Mouse (Mus musculus) retina, adult 2 months (tissue): ENCODE measurements around the gene Dnali1.

ENCODE experiments used
- DNase-seq: peaks from one replicate; pipeline ENCODE4 v3.0.0-alpha.2; 2012; ENCODE audit warnings: low read depth, low spot score

Gene Dnali1

DNA sequence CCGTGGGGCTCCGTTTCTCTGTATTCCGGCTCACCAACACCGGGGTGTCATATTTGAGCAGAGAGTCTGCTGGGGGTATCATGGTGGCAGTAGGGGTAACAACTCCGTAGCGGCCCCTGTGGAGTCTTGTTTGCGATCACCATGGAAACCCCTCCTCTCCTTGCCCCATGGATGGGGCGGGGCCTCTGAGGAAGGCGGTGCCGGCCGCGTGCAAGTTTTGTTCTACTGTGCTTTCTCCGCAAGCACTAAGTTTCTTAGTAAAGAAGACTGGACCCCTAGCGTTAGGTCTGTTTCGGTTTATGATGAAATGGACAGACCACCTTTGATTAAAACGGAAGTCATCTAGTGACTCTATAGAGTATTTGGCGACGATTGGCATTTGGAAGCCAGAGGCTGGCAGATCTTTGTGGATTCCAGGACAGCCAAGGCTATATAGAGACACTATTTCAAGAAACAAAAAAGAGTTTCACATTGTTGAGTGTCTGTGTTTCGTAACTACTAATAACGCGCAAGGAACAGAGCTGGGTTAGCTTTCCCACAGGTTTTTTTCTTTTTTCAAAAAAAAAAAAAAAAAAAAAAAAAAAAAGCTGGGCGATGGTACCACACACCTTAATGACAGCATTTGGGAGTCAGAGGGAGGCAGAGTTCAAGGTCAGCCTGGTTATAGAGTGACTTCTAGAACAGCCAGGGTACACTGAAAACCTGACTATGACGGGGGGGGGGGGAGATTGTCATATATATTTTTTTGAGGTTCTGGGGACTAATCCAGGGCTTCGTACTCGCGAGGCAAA is at the start of gene Dnali1:
TSS of gene Dnali1 (minus strand) at position 187 of the 791 bp plus-strand sequence.
- DNase-seq = no peak

DNA sequence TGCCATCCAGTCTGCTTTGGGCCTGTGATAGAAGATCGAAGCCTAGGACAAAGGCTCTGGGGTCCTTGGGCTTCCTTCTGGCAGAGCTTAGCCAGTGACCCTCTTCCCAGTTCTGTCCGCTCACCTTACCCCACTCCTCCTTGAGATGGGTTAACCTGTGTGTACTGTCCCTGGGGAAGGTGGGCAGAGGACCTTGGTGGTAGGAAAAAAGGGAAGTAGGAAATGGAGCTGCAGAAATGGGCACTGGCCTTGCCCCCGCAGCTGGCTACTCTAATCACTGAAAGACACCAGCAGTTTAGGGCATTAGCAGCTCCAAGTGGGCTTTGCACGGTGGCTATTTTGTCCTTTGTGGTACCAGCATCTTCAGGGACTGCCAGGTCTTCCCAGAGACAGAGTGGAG is 49.6 kb upstream of the Dnali1 start:
- DNase-seq = no peak

DNA sequence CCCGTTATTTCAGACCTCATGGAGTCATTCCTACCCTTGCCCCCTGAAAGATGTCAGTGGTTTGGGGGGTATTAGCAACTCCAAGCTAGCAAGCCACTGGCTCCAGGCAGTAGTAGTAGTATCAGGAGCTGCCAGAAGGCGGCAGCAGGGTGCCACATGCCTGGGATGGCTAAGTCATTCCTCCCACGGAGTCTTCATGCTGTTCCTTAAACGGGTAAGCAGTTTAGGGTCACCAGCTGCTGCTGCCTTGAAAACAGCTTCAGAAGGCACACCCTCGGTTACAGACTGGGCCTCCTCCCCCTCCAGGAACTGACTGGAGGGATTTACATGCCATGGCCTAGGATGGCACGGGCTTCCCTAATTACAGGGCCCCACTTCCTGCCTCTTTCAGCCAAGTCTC is 49.1 kb upstream of the Dnali1 start:
- peak; percentile 20 for DNase-seq

DNA sequence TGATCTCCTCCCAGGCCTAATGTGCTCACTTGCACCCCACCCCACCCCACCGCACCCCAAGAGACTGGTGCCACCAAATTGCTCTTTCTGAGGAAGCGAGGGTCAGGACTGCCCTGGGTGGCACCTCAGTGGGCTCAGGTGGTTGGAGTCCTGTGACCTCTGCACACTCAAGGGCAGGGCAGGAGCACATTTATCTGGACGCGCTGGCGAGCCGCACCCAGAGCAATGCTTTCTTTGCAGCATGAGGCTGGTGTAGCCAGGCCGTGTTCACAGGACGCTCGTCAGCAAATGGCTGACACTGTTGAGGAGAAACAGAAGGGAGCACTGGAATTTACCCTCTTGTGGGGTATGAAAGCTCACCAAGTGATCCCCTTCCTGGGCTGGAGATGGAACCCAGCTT is 39.9 kb upstream of the Dnali1 start:
- no peak for DNase-seq

DNA sequence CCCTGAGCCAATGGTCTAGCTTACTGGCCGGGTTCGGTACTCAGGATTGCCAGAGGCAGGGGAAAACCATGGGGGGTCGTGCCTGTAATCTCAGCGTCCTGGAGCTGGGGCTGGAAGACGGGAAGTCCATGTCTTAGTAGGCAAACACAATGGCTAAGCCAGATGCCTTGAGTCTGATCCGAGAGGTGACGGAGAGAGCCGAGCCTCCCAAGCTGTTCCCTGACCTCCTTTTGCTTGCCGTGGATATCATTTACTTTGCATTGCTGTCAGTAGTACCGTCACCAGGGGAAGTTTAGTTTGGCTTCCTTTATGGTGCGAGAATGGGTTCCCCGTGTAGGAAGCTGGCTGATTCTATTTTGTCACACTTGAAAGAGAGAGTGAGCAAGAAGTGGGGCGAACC is 35.8 kb upstream of the Dnali1 start:
- DNase-seq = no peak

DNA sequence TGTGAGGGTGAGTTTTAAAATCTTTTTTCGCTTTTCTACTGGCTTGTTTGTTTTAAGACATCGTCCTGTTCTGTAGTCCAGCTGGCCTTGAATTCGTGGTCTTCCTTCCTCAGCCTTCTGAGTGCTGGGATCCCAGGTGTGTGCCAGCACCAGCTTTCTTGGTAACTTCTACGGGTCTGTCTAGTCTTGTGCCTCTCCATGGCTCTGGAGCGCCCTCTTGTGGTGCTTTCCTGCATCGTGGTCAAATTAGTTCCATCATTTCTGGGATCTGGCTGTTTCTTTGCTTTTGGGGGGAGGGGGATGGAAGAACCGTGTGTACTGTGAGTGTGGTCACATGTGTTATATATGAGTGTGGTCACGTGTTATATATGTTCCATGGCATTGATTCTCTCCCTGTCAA is 34.0 kb upstream of the Dnali1 start:
- DNase-seq = peak; percentile 59

DNA sequence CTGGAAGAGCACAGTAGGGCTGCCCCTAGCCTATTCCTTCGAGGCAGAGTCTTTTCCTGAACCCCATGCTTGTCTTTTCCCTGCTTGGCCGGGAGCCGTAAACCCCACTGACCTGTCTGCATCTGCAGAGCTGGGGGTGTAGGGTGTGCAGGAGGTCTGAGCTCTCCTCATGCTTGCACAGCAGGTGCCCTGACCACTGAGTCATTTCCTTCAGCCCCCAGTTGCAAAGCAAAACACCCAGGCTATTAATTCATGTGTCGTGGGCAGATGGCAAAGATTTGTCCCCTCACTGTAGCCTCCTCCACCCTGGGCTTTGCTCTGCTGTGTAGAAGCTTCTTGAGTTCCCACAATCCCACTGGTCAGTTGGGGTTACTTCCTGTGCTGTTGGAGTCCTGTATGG is 31.9 kb upstream of the Dnali1 start:
- no peak for DNase-seq

DNA sequence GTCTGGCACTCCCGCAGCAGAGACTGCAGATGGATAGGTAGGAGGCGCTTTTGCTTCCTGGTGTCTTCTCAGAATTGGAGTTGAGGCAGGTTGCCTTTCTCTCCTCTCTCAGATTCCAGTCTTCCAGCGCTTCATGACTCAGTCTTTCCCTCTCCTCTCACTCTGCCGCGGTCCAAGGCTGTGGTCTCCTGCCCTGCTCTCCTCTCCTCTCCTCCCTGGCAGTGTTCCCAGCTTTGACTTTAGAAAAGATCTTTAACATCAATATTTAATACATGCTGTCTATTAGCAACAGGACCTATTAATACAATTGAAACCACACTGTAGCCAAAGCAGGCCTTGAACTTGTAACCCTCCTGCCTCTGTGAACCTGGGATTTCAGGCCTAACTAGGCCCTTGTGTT is 30.6 kb upstream of the Dnali1 start:
- DNase-seq = no peak

DNA sequence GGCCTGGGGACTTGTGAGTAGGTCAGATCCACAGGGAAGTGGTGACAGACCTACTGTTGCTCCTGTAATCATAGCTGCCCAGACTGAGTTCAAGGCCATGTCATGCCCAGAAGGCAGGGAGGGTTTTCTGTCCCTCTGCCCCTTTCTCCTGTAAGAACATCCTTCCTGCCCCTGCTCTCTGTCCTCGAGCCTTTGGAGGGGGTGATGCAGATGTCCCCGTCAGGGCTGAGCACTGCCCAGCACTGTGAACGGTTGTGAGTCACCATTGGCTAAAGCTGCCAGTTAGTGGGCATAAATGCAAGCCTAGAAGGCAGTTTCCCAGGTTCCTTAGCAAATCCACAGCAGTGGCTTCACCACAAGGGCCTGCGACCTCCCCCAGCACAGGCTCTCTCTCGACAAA is 27.5 kb upstream of the Dnali1 start:
- no peak for DNase-seq

DNA sequence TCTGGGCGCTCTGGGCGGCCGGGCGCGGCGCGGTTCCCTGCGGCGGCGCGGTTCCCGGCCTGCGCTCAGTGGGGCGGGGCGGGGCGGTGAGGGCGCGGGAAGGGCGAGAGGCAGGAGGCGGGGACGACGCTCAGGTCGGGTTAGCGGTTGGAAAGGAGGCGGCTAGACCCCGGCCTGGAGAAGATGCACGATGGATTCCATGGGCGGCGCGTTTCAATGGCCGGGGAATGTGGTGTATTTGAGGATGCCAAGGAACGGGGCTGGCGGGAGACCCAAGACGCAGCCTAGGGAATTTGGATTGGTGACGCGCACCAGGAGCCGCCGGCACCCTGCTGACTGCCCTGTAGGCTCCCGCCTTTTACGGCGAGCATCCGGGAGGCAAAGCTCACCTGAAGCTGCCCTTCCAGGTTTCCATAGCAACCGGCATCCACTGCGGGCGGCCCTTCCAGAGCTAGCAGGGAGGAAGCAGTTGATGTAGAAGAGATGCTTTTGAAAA is 19.9 kb upstream of the Dnali1 start:
- no peak for DNase-seq

DNA sequence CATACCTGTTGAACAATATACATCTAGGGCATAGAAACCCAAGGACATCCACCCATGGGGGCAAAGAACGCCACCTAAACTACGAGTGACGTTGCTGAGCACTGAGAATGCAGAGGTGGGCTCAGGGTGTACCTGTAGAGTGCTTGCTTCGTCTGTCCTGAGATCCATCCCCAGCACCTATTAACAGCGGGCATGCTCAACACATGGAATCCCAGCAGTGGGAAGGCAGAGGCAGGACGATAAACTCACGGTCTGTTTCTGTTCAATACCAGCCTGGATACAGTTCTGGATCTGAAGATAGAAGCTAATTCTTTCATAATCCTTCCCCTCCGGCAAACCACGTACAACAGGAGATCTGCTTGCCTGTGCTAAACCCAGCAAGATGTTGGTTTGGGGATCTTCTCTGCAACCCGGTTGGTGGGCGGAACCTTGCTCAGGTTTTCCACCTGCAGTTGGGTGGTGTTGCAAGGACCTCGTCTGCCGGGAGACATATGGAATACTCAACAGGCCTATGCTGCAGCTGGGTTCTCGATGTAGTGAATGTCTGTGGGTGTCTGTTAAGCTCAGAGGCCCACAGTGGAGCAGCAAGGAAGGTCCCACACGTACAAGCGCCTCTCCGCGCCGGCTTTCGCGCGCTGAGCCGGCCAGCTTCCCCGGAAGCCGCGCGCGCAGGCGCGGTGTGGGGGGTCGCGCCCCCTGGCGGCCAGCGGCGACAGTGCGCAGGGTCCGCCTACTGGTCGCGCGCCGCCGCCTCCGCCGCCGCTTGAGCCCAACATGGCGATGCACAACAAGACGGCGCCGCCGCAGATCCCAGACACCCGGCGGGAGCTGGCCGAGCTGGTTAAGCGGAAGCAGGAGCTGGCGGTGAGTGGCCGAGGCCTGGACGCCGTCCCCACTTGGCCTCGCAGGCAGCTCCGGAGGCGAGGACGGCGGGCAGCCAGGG is 19.2 kb upstream of the Dnali1 start, which contains the start of gene Meaf6:
TSS of gene Meaf6 (plus strand) at position 732 of the 943 bp plus-strand sequence.
- peak; percentile 79 for DNase-seq

DNA sequence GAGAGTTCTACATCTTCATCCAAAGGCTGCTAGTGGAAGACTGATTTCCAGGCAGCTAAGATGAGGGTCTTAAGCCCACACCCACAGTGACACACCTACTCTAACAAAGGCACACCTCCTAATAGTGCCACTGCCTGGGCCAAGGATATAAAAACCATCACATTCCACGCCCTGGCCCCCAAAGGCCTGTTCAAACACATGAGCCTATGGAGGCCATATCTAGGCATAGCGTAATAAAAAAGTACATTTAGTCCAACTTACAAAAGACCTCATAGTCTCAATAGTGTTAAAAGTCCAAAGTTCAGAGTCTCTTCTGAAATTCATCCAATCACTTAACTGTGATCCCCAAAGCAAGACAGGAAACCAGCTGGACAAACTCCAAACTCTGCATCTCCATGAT is 13.2 kb upstream of the Dnali1 start:
- DNase-seq = no peak

DNA sequence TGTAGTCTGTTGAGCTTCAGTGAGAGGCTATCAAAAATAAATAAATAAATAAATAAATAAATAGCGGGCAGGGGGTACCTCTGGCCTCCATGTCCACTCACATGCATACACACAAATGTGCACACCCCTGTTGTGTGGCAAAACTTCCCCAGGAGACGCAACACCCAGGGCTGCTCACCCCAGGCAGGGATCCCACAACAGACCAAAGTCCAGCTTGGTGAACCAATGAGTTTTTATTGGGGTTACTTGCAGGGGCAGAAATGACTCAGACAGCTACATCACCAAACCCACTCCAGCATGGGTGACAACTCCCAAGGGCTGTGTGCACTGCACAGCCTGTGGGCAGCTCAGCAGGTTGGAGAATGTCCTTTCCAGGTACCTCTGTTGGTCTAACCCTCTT is 12.2 kb upstream of the Dnali1 start:
- DNase-seq = no peak

DNA sequence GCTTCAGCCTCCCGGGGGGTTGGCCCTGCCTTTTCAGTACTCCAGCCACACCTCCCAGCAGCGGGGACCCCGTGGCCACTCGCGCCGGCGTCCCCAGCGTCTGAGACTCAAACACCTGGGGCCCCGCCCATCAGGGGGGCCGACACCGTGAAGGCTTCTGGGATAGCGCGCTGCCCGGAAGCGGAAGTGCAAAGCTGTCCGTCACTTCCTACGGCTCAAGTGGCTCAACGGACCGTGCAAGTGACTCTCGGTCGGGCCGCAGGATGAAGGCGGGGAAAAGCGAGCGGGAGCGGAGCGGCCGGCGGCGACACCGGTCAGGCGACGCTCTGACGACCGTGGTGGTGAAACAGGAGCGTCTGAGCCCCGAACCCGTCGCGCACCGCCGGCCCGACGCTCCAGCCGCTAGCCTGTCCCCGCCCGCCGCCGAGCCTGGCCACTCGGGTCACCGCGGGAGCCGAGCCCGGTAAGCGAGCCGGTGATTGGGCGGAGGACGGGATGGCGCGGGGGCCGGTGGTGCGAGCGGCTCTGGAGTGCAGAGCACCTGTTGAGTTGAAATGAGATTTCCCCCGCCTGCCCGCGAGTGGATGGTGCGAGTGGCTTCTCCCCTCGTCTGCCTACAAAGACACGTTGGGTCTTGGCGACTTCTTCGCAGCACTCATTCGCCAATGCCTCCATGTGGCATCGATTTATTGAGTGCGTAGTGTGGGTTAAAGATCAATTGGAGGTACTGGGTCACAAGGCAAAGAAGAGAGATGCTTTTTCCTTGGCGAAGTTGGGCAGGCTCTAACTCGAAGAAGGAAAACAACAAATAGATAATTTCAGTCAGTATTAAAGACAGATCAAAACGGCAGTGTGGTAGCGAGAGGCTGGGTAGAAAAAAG is 1.2 kb upstream of the Dnali1 start, which contains the start of gene Snip1:
TSS of gene Snip1 (plus strand) at position 183 of the 881 bp plus-strand sequence.
- DNase-seq = peak; percentile 89

DNA sequence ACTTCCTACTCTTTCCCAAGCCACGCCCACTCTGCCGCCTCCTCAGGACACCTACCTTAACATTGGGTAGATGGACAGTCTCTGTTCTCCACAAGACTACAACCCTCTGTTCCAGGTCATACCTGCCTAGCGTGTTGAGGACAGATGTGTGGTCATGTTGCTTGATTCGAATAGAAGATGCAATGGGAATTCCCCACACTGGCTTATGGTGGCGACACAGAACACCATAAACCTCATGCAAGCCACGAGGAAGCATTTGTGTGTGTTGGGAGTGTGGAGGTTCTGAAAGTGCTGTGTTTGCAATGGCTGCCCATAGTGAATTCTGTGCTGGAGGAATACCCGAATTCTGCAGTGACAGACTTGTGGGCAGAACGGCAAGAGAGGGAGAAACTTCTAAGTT is 1.7 kb downstream of the Dnali1 start:
- no peak for DNase-seq

DNA sequence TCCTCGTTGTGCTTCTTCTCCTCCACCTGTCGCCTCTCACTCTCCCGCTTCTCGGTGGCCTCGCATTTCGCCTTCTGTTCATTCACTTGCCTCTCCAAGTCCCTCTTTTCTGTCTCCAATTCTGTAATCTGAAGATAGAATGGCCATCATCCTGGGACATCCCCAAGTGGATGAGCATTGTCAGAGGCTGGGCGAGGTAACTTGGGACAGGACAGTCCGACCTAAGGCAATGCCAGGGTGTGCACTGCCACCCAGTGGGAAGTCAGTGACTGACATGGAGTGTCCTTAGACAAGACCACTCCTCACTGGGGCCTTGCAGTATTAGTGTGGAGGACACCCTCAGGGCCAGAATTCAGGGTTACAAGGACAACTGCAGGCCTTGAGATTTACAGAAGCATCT is 6.5 kb downstream of the Dnali1 start:
- no peak for DNase-seq

DNA sequence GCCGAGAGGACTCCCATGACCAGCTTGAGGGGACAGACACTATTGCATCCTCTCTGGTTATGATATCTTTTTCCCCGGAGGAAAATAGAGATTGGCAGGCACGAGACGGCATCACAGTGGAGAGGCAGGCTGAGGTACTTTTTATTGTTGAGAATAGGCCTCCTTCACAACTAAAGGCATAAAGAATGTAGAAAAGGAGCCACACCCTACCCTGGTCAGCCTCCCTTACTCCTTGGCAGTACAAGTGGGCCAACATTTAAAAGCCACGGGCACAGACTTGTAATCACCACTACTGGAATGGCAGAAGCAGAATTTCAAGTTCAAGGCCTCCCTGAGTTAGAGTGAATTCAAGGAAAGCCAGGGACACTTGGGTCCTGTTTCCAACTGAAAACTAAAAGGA is 7.5 kb downstream of the Dnali1 start:
- DNase-seq = no peak

DNA sequence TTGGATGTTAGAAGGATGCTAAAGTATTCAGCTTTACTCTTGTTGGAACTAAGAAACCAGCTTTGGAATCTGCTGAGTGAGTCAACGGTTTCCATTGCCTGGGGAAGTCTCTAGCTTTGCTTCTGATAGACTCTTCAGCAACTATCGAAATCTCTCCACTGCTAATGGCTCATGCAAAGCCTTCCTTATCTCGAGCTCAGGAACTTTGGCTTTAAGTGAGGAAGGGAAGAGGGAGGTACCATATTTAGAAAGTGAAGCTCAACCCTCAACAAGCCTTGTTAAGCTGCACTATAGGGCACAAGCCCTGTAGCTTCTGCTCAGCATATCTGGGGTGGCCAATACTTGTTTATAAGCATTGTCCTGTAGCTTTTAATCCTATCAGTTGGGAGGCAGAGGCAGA is 8.2 kb downstream of the Dnali1 start:
- no peak for DNase-seq

DNA sequence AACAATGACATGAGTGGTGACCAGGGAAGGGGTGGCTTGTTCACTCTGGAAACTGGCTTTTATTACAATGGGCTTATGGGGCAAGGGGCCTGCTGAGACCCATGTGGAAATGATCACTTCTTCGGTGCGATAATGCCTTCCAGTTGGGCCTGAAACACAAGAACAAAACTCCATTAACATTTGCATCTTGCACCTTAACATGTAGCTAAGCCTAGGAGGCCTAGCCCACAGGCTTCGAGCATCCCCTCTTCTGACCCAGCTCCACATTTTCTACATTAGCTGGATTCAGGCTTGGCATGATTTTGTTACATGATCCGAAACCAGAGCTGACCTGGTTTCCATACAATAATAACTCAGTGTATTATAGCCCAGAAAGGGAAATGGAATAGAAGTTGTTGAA is 9.0 kb downstream of the Dnali1 start:
- DNase-seq = no peak

DNA sequence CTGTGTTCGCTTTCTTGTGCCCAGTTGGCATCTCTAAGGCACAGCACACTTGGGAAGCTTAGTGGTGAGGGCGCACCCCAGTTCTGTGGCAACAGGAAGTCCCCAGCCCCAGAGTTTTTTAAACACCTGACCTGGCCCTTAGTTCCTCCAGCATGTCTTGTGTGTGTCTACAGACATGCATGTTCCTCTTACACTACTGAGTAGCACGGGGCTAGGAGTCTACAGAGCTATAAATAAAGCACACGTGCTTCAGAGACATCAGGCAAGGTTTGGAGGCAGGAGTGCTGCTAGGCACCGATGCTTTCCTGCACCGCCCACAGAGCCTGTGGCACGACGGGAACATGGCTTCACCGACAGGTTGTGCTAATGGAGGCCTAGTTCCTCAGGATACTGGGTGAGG is 10.1 kb downstream of the Dnali1 start:
- no peak for DNase-seq

DNA sequence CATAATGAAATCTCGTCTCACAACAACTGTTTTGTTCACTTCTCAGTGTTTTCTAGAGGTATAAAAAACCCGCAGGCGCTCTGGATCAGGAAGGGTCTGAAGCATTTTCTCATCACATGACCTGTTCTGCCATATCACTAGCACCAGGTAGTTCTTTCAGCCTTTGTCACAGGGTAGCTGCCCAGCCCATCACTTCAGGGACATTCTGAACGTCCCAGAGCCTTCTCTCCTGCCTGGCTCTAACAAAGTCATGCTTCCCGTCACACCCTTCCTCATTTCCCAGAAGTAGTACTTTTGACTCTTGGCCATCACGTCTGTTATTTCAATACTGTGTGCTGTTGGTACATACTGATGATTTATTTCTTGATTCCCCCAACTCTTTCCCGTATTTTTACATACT is 21.0 kb downstream of the Dnali1 start:
- no peak for DNase-seq
